Mouse (Mus musculus) heart, postnatal 14 days (tissue): ENCODE data around the gene Jpt1. TPM values are rescaled to one million over a fixed set of nuclear protein-coding genes. Genes with fewer than 3 reads are reported as not detected.
A peak's percentile ranks its signal among the peaks of the same experiment; 100 is the strongest.
"Not testable (repeated sequence)": the region's sequence is repeated elsewhere in the genome, so short reads cannot be mapped to it uniquely, and the experiment has no call there.

Source experiments
- DNase-seq, 2 experiments: peaks; one replicate each; pipeline ENCODE4 v3.0.0; 2021 to 2022
- intact Hi-C: fragments of 180-260 bp; cut with DNase I; formaldehyde crosslinking; loops from one replicate; pipeline ENCODE4 v1.15.1; 2025
- total RNA-seq, 2 experiments: library from RNA; stranded (reverse); gene quantifications; 2 replicates each; pipeline ENCODE4 v1.2.3; 2021

Jpt1 gene
- total RNA-seq, 2 experiments from 2014 or later, result 159 to 196 TPM

DNA sequence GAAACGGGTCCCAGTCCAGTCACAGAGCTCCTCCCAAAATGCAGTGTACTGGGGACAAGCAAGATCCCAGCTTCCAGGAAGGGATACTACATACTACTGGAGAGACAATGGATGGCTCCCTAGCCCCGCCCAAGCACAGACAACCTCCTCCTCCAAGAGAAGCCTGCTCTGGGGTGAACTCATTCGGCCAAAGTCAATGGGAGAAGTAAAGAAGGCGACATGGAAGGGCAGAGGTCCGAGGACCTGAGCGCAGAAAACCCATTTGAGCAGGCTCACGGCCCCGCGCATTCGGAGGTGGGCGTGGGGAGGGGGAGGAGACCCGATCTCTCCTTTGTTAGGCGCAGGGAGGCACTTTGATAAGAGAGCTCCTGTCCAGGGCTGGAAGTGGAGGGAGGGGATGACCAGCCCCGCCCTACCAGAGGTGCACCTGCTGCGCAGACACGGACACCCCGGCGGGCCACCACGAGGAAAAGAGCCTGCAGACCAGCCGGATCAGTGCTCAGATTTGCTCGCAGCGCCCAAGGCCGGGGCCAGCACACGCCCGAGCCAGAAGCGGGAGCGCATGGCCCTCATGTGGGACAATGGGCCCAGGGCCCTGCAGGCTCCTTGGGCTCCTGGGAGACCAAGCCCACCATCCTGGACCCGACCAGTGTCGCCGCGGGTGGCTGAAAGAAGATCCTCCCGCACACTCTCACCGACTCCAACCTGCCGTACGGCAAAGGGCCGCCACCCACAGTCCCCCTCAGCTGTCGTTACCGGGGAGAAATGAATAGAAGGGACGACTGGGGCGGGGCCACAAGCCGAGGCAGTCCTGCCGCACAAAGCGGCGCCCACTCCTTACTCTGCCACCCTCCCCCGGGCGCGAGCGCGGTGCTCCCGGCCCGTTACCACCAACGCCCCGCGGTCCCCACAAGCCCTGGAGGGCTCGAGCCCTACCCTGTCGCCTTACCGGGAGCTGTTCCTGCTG lies 633 bp downstream of the Jpt1 start:
- DNase-seq, result peak; percentile 45 to 54
- intact Hi-C loops, result loop anchor here (1.0 kb wide), 1 partner anchor 23 kb away; the partner anchor contains the start of gene Sumo2

DNA sequence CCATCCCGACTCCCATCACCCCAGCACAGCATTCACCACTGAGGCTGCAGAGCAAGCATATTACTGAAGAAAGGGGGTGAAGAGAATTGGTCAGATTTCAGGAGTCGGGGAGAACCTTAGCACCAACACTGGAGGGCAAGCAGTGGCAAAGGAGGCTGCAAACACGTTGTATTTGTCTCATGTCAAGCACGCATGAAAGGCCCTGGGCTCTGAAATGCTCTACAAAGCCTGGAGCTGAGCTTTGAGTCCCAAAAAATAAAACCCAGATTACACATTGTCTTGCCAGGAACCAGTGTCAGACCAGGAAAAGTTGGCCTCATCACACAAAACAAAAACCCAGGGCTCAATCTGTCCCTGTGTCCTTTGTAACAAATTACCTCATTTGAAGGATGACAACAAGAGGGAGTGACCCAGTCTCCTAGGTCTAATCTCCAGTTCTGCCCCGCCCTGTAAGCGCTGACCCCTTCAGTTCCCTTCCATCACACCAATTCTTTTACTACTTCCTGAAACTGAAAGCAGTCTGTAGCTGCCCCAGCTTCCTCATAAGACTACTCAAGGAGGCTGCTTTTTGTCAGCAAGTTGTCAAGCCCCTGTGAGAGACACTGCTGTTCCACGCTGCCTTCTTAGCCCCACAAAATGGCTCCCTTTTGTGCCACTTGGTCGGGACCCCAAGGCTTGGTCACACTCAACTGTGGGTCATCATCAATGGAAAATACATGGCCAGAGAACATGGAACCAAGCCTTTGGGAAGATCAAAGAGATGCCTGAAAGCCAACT lies 1.6 kb downstream of the Jpt1 start:
- peak in 1 of 2 experiments; percentile 41 for DNase-seq
- intact Hi-C loops, result no loop called here

DNA sequence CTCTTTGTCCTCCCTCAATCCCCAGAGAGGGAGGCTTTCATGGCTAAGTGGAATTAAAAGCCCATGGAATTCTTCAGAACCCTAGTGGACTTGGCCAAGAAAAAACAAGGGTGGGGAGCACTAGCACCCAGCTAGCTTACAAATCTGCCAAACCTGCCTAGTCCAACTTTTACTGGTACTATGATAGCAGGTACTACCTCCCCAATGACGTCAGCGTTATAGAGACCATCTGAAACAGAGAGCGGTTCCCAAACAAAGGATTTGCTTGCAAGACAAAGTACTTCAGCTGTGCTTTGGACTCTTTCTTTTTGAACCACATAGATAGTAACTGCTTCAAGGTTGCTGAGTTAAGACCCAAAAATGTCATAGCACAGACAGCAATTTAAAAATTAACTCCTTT lies 2.2 kb downstream of the Jpt1 start:
- intact Hi-C loops, result no loop called here
- no peak for DNase-seq

DNA sequence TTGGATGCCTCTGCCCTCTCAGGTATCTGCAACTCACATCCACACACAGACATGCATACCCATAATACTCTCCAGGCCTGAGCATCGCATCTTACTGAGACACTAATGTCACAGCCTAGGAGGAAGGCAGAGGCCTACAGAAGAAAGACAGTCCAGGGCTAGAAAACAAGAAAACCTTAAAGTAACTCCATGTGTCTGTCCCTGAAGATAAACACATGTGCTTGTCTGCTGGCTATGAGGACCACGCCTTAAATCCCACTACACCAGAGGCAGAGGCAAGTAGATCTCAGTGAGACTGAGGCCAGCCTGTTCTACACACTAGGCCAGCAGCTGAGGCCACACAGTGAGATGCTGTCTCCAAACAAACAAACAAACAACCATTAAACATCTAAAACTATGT lies 3.1 kb downstream of the Jpt1 start:
- no peak for DNase-seq
- intact Hi-C loops, result no loop called here

DNA sequence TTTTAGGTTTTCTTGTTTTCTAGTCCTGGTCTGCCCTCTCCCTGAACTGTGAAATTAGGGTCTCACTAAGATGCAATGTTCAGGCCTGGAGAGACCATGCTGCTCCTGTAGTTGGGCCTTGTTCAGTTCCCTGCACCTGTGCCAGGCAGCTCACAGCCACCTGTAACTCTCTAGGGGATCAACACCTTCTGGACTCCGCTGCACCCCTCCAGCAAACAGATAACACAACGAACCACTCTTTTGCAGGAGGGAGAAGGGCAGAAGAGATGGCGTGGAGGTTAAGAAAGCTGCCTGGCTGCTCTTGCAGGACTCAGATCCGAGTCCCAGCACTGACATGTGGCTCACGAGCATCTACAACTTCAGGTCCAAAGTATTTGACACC lies 3.7 kb downstream of the Jpt1 start:
- no peak for DNase-seq
- intact Hi-C loops, result no loop called here

DNA sequence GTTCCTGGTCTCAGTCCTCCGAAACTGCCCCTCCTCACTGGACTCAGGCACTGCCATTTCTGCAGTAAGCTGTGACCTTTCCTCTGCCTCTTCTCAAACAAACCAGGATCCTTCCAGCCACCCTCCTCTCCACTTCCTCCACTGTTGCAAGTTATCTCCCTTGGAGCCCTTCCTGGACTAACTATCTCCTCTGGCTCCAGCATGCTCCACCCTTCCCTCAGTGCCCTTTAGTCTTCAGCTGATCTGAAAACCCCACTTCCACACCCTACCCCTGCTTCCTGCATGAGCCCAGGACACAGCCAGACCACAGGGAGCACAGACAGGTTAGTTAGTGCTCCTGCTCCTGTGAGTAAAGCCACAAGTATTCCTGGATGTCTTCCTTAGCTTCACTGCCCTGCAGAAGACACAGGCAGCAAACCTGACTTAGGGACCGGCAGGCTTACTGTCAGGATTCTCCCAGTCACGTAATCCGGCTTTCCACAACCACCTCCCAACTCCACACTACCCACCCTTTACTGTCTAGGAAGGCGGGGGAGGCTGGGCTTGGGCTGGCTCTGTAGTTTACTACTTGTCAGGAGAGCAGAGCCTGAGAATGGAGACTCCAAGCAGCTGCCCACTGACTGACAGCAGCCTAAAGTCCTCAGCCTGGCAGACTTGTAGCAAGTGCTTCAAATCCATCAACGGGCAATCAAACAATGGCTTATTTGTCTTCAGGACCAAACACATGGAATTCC lies 4.2 kb downstream of the Jpt1 start:
- peak in 1 of 2 experiments; percentile 37 for DNase-seq
- intact Hi-C loops, result no loop called here

DNA sequence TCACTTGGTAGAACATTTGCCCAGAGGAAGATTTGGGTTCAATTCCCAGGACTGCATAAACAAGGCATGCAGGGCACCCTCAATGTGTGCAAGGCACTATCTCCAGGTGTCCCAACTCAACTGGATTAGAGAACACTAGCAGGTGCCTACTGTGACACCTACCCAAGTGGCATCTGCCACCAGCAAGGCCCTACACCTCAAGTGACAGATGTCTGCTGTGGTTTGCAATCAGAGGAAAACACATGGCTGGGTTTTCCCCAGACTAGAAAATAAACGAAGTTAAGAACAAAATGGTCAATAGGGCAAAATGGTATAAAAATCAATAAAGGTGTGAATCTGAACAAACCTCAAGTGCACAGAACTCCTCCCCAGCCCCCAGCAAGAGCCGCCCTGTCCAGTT lies 6.1 kb downstream of the Jpt1 start:
- no peak for DNase-seq
- intact Hi-C loops, result no loop called here

DNA sequence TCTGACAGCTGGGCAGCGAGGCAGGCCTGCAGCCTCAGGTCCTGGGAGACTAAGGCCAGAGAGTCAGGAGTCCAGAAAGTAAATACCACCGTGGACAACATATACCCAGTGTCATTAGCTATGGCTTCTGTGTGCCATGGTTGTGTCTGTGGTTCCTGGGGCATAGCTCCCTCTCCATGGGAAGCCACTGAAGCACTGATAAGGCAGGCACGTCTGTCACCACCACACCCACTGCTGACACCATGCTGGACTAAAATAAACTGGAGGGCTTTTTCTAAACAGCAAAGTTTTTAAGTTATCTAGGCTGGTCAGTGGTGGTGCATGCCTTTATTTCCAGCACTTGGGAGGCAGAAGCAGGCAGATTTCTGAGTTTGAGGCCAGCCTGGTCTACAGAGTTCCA lies 7.6 kb downstream of the Jpt1 start:
- intact Hi-C loops, result no loop called here
- DNase-seq, result no peak

DNA sequence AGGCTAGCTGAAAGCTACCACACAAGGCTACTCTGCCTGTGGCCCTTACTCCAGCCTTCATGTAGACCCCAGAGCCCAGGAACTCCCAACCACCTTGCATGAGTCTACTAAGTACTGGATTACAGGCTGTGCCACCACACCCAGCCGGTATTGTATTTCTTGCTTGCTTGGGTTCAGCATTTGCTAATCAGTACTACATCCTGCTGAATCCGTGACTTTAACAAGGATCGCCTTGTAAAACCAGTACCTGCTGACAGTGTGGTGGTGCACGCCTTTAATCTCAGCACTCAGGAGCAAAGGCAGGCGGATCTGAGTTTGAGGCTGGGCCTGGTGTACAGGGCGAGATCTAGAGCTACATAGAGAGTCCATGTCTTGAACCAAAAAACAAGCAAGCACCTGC lies 11.6 kb downstream of the Jpt1 start:
- DNase-seq, result no peak
- intact Hi-C loops, result no loop called here

DNA sequence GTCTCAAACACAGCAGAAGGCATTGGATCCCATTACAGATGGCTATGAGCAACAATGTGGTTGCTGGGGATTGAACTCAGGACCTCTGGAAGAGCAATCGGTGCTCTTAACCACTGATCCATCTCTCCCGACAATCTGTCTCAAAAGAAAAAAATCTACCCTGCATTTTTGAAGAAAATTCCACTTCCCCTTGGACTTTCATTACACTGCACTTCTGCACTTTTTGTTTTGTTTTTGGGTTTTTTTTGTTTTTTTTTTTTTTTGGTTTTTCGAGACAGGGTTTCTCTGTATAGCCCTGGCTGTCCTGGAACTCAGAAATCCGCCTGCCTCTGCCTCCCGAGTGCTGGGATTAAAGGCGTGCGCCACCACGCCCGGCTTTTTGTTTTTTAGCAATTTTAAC lies 17.6 kb downstream of the Jpt1 start:
- DNase-seq, intact Hi-C loops: not testable (repeated sequence)

DNA sequence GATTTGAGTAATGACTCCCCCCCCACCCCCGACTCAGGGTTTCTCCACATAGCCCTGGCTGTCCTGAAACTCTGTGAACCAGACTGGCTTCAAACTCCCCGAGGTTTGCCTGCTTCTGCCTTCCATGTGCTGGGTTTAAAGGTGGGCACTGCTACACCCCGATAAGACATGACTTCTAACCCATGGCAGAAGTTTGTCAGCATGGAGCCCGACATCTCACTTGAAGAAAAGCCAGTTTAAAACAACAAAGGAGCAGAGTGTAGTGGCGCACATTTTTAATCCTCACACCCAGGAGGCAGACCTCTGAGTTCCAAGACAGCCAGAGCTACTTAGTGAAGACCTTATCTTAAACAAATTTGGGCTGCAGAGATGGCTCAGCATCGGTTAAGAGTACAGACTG lies 21.8 kb downstream of the Jpt1 start:
- no peak for DNase-seq
- intact Hi-C loops, result loop anchor here (5.0 kb wide), 1 partner anchor 330 kb away; the partner anchor contains the start of gene Llgl2

DNA sequence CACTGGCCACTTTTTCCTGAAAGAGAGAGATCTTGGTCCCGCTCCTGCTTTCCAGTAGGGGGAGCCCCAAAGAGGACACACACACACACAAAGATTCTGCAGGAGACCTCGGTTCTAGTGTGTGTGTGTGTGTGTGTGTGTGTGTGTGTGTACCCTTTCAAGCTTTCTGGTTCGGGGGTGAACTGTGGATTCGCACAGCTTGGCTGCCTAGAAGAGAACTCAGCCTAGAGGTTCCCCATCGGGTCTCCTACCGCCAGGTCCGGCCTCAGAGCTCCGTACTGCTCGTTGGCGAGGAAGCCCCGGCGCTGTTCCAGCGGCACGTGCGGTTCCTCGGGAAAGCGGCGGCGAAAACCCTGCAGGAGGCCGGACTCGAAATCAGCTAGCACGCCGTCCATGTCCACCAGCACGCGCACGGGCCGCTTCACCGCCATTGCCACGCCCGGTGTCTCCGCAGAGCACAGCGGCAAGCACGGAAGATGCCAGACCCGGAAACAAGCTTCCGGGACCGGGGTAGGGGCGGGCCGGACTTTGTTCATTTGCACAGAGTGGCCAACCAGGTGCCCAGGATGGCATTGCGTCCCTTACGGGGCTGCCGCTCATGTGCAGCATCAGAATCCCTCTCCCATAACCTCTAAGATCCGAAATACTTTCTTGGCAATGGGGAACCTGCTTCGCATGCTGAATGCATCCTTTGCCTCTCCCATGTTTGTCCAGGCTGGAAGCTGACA lies 22.7 kb downstream of the Jpt1 start, which contains the start of gene Nt5c:
Gene Nt5c (minus strand): TSS at position 507 of the 728 bp plus-strand sequence.
- DNase-seq, result peak; percentile 77 to 80
- intact Hi-C loops, result loop anchor here (5.0 kb wide), 1 partner anchor 331 kb away; the partner anchor contains the start of gene Llgl2

DNA sequence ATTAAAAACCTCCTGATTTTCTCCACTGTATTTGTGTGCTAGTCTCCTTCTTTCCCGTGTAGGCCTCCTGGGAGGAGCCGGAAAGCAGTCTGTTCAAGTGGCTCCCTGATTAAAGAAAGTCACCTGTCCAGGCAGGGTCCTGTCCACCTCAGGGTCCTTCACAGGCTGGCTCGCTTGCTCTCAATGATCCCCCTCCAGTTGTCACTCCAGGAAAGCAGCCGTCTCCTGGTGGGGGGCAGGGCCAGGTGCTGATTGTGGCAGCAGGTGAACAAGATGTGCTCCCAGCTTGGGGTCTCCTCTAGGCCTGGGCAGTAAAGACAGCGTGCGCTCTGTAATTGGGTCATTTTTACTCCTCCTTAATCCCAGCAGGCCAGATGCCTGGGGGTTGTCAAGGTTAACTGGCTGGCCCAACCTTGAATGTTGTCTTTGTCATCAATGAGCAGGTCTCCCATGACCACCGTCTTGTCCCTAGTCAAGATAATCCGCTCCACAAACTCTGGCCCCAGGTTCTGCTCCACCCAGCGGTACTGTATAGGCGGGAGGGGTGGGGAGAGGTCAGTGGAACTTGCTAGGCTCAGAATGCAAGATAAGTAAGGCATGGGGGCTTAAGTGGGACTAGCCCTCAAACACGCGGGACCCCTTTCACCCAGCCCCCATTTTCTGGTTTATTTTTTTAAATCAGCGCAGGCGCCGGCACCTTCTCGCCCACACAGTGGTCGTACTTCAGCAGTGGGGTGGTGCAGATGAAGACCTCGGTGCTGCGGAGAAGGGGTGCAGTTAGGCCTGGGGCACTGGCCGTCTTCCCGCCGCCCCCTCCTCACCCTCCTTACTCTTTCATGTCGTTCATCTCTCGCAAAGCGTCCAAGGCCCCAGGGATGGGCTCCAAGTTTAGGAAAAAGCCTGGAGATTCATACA lies 23.5 kb downstream of the Jpt1 start:
- DNase-seq, result no peak
- intact Hi-C loops, result loop anchor here (5.0 kb wide), 1 partner anchor 332 kb away; the partner anchor contains the start of gene Llgl2

DNA sequence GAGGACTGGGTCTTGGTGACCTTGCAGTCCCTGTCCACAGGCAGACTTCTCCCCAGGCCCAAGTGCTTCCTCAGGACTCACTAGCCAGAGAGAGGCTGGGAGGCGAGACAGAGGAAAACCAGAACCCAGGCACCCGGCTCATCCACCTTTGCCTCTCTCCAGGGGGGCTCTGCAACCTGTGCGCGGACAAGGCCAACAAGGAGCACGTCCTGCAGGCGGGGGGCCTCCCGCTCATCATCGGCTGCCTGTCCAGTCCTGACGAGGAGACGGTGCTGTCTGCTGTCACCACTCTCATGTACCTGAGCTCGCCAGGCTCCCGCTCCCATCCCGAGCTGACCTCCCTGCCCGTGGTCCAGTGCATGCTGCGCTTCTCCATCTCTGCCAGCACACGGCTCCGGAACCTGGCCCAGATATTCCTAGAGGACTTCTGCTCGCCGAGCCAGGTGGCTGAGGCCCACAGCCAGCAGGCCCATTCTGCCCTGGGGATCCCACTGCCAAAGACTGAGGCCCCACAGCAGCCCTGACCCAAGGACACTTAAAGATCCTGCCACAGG lies 25.6 kb downstream of the Jpt1 start:
- no peak for DNase-seq
- intact Hi-C loops, result loop anchor here (2.0 kb wide), 1 partner anchor 48 kb away; the partner anchor contains the start of gene Sumo2

DNA sequence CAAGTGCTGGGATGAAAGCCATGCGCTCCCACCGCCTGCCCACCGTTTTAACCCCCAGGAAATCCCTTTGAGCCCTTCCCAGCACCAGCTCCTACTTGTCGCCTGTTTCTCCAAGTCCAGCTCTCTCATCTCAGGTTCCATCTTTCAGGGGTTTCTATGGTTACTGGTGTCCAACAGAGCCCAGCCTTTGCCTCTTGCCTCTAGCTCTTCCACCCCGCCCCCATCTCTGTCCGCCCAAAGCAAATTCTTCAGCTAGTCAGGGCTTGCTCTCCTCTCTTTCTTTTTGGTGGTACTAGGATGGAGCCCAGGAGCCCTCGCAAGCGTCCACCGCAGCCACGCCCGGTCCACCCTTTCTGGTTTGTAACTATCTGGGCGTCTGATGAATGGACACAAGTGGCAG lies 29.0 kb downstream of the Jpt1 start:
- no peak for DNase-seq
- intact Hi-C loops, result no loop called here

DNA sequence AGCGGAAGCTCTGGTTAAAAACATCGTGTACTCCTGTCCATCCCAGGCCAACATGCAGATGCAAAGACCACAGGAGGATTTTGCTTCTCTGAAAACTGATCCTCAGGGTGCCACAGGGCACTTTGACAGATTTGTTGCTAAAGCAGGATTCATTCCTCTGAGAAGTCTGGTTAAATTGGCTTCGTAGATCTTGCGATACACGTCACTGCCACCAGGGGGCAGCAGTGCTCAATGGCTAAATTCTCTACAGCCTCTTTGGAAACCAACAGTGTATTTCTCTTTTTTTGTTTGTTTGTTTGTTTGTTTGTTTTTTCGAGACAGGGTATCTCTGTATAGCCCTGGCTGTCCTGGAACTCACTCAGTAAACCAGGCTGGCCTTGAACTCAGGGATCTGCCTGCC lies 30.5 kb downstream of the Jpt1 start:
- peak; percentile 80 to 86 for DNase-seq
- intact Hi-C loops, result loop anchor here (5.0 kb wide), 2 partner anchors 119 to 224 kb away; partner anchors contain the start of genes Gga3, Grb2 and Mrps7

DNA sequence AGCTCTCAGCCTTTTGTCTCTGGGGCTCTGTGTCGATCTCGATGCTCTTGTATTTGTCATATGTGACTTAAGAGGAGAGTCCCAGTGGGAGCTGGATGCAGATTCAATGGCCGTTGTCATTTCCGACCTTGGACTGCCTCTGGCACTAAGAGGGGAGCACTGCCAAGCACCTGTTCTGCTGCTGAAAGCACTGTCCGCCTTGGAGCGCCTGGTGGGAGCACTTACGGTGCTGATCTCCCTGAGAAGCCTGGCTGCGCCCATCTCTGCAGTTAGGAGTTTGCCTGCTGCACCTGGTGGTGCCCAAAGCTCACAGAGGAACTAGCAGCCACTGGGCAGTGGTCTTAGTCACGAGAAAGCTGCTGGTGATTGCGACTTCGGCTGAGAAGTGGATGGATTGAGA lies 30.9 kb downstream of the Jpt1 start:
- intact Hi-C loops, result loop anchor here (5.0 kb wide), 2 partner anchors 119 to 224 kb away; partner anchors contain the start of genes Gga3, Grb2 and Mrps7
- DNase-seq, result no peak
